Mouse (Mus musculus): Measurements from ENCODE around the gene Plin3. TPM values are rescaled to one million over a fixed set of nuclear protein-coding genes. Genes with fewer than 3 reads are reported as not detected.

Plin3 gene
- total RNA-seq (2017) = 13.5 and 14.2 TPM in 2 replicates

DNA sequence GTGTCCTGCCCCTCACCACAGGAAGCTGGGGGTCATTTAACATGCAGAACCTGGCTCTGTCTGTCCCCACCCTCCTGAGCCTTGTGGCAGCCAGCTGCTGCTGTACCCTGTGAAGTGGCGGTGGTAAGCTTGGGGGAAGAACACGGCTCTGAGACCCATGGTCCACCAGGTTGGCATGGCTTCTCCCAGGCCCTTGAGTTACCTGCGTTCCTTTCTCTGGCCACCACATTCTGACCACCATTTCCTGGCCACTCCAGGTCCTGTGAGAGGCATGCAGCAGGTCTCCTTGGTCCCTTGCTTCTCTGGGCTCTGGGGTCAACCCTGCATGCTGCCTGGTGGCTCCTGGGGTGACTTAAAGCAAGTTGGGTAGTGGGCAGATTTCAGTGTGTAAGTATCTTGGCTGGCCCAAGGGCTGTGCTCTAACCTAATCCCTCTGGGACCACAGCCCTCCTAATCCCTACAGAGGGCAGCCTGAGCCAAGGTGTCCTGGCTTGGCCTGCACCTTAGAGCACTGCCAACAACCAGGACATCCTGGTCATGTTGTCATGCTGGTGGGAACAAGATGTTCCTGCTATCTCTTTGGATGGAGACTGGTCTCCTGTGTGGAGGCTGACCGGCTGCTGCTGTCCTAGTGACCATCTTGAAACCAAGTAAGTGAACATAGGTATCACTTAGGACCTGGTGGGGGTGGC lies at the start of gene Plin3:
Plin3 (minus strand) TSS at position 343 of the 692 bp plus-strand sequence.
- ATAC-seq (ENCODE audit: extremely low read depth, insufficient number of reproducible peaks, low FRiP score, poor library complexity, severe bottlenecking) = no peak

- no peak for ATAC-seq (ENCODE audit: extremely low read depth, insufficient number of reproducible peaks, low FRiP score, poor library complexity, severe bottlenecking)
Observed at GRCm38 (mm10) chr17:56340717-56341116, 48.0 kb upstream of the Plin3 start.

DNA sequence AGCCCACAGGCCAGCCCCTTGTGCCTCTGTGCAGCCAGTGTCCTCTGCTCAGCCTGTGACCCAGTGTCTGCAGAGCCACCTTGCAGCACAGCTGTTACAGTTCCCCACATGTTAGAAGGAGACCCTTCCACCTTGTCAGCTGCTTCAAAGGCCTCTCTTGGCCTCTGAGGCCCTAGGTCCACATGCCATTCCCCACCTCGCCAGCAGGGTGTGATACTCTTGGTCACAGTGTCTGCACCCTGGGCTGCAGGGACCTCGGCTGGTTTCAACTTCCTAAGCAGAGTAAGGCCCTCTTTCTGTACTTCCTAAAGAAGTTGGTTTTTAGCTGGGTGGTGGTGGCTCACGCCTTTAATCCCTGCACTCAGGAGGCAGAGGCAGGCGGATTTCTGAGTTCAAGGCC lies 46.2 kb upstream of the Plin3 start:
- ATAC-seq (ENCODE audit: extremely low read depth, insufficient number of reproducible peaks, low FRiP score, poor library complexity, severe bottlenecking) = peak; percentile 61

- no peak for ATAC-seq (ENCODE audit: extremely low read depth, insufficient number of reproducible peaks, low FRiP score, poor library complexity, severe bottlenecking)
Observed at GRCm38 (mm10) chr17:56337791-56338190, 45.1 kb upstream of the Plin3 start.

DNA sequence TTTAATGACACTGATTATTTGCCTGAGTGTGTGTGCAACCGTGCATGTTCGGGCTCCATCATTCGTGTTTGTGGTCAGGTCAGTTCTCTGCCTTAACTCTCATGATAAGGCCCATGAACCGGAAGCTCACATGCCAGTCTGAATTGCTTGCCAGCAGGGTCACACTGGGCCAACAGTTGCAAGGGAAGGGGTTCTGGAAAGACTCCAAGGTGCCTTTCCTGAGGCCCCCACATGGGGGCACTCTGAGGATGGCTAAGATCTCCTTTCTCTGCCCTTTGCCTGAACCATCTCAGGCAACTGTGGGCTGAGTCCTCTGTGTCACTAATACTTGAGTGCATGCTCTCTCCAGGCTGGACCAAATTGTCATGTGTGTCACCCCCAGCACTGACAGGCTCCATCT lies 44.5 kb upstream of the Plin3 start:
- peak; percentile 55 for ATAC-seq (ENCODE audit: extremely low read depth, insufficient number of reproducible peaks, low FRiP score, poor library complexity, severe bottlenecking)

DNA sequence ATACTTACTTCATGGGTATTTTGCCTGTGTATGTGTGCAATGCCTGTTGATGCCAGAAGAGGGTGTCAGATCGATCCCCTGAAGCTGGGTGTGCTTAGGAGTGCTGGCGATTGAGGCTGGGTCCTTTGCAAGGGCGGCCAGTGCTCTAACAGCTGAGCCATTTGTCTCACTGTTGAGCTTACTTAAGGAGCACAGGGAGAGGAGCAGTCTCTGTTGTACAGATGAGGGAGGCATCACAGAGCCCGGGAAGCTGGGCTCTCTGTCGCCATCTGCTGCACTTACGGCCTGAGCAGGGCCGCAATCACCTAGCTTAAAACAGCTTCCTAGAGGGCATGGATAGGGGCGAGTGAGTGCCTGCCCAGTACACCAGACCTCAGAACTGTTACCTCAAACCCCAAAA lies 40.3 kb upstream of the Plin3 start:
- no peak for ATAC-seq (ENCODE audit: extremely low read depth, insufficient number of reproducible peaks, low FRiP score, poor library complexity, severe bottlenecking)

- ATAC-seq (ENCODE audit: extremely low read depth, insufficient number of reproducible peaks, low FRiP score, poor library complexity, severe bottlenecking) = no peak
Observed at GRCm38 (mm10) chr17:56331256-56331655, 38.6 kb upstream of the Plin3 start.

GRCm38 (mm10) chr17:56330345-56330744 lies 37.7 kb upstream of the Plin3 start:
- no peak for ATAC-seq (ENCODE audit: extremely low read depth, insufficient number of reproducible peaks, low FRiP score, poor library complexity, severe bottlenecking)

DNA sequence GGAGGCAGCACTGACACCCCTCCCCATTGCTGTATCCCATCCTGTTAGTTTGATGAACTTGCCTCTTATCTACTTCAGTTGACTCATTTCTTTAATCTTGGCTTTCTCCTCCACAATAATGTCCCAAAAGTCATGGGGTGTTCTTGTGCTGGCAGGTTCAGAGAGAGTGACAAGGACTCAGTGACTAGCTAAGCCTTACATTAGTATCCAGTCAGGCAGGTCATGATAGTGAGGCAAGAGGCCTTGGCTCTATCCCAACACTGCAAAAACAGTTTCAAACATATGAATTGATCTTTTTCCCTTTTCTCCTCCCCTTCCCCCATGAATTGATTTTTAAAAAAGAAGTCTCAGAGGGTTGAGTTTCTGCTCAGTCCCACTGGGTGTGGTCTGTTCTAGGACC lies 36.6 kb upstream of the Plin3 start:
- ATAC-seq (ENCODE audit: extremely low read depth, insufficient number of reproducible peaks, low FRiP score, poor library complexity, severe bottlenecking) = no peak

DNA sequence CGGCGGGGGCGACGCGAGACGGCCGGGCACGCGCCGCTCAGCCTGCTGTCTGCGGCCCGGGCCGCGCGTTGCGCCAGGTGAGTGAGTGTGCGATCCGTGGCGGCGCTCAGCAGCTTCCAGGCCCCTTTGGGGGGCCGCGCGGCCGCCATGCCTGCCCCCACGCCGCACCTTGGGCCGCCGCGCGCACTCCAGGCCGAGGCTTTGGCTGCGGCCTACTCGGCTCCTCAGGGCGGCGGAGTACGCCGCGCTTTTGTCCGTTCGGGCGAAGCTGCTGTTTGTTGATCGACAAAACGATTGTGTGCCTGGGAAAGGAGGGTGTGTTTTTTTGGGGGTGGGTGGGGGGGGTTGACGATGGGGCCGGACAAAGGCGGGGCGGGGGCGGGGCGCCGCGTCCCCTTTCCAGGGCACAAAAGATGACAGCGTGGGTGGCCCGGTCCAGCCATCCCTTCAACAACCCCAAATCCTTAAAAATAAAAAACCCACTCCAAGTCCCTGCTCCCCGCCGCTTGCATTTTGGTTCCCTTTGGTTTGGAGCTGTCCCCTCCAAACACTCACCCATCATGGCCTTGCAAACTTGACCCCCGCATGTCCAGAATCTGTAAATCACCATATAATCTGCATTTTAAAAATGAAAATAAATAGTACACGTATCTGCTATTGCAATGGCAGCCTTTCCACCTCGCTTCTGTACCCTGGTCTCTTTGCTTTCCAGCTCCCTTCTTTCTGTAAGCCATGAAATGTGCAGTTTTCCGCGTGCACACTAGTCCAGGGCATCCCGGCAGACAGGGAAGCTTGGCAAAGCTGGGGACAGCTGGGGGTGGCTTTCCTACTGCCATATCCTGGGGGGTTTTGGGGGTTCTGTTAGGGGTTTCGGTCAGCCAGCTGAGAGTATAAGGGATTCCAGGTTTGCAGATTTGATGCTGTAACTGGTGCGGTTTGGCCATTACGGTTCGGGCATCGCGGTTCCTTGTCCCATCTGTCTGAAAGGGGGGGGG lies 33.8 kb upstream of the Plin3 start:
- ATAC-seq (ENCODE audit: extremely low read depth, insufficient number of reproducible peaks, low FRiP score, poor library complexity, severe bottlenecking) = no peak

DNA sequence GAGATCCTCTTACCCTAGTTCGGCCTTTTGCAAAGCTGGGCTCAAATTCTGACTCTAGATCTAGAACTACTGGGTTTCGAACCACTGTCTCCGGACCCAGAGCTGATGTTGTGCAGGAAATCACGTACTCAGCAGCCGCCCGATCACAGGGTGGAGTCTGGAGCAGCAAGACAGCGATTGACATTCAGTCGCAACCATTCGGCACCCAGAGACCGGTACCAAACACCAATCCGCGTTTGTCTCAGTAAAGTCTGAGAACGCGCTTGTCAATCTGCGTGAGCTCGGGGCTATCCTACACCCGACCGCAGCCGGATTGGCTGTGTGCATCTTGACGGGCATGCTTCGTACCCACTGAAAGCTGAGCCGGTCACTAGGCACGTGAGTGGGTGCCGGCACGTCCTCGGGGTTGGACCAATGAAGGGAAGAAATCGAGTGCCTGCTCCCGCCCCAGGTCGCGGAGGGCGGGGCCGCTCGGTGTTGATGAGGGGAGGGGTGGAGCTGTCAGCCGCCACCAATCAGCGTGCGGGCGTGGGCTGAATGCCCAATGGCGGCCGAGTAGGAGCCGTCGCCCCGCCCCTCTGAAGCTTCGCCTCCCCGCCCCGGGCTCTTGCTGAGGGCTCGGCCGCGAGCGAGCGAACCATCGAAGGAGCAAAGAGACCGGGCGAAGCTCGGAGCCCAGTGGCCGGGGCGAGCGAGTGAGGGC lies 32.9 kb upstream of the Plin3 start, which contains the start of gene Kdm4b:
Kdm4b (plus strand) TSS at position 613 of the 703 bp plus-strand sequence.
- ATAC-seq (ENCODE audit: extremely low read depth, insufficient number of reproducible peaks, low FRiP score, poor library complexity, severe bottlenecking) = peak; percentile 93

- no peak for ATAC-seq (ENCODE audit: extremely low read depth, insufficient number of reproducible peaks, low FRiP score, poor library complexity, severe bottlenecking)
Observed at GRCm38 (mm10) chr17:56324419-56324818, 31.7 kb upstream of the Plin3 start.

DNA sequence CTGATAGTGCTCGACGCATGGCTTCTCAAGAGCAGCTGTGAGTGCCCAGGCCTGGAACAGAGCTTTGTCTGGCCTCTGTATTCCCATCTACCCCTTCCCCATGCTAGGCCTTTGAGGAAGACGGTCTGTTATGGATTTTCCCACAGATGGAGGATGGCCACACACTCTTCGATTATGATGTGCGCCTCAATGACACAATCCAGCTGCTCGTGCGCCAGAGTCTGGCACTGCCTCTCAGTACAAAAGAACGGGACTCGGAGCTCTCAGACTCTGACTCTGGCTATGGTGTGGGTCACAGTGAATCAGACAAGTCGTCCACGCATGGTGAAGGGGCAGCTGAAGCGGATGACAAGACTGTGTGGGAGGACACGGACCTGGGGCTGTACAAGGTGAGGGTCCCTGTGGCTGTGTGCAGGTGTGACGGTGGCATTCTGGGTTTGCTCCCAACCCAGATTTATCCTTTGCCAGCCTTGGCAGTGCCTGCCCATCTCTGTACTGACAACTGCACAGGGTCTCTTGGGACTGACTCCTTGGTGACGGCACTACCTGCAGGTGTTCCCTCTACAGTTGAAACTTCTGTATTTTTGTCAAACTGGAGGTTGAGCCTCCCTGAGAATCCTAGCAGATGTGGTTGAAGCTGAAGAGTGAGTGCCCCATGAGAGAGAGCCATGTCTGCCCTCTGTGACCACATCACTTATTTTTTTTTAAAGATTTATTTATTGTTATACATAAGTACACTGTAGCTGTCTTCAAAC lies 16.7 kb upstream of the Plin3 start:
- no peak for ATAC-seq (ENCODE audit: extremely low read depth, insufficient number of reproducible peaks, low FRiP score, poor library complexity, severe bottlenecking)

- ATAC-seq (ENCODE audit: extremely low read depth, insufficient number of reproducible peaks, low FRiP score, poor library complexity, severe bottlenecking) = no peak
Observed at GRCm38 (mm10) chr17:56308088-56308487, 15.4 kb upstream of the Plin3 start.

- no peak for ATAC-seq (ENCODE audit: extremely low read depth, insufficient number of reproducible peaks, low FRiP score, poor library complexity, severe bottlenecking)
Observed at GRCm38 (mm10) chr17:56305826-56306225, 13.2 kb upstream of the Plin3 start.

DNA sequence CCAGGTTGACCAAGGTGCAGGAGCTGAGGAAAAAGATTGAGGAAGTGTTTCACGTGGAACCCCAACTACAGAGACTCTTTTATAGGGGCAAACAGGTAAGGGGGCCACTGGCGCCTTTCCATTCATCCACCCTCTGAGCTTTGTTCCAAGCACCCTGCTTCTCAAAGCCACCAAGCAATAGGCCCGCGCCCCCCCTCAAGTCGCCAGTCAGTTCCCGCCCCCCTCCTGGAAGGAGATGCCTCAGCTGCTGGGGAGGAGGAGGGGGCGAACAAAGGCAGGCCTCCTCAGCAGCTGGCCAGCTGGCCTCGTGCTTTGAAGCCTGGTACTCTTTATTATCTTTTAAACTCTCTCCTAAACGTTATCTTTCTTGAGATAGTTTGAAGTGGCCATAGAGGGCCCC lies 12.5 kb upstream of the Plin3 start:
- ATAC-seq (ENCODE audit: extremely low read depth, insufficient number of reproducible peaks, low FRiP score, poor library complexity, severe bottlenecking) = no peak

GRCm38 (mm10) chr17:56304718-56305117 lies 12.0 kb upstream of the Plin3 start:
- no peak for ATAC-seq (ENCODE audit: extremely low read depth, insufficient number of reproducible peaks, low FRiP score, poor library complexity, severe bottlenecking)

DNA sequence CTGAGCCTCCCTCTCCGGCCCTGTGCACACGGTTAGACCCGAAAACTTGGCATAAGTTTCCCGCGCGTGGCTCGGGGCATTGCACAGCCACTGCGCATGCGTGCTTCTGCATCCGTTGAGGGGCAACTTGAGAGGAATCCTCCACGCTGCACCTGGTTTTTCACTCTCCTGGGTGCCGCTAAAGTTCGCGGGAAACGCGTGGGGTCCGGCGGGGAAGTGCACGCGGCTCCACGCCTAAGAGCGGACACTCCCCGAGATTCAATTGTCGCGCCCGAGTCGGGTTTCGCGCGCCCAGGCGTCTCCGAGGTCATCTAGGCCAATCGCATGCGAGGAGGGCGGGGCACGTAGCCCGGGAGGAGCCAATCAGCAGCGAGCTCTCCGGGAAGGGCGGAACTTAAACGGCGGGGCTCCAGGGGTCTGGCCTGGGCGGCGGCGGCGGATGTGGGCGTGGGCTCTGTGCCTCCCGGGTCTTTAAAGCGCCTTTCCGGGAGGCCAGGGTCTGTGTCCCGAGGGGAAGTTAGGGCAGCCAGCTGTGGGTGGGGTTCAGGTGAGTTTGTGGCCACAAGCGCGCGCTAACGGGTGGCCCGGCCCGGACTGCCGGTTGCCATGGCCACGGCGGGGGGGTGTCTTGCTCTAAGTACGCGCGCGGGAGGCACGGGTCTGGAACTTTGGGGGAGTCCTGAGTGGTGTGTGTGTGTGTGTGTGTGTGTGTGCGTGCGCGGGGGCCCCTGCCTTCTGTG lies 11.3 kb upstream of the Plin3 start:
- peak; percentile 96 for ATAC-seq (ENCODE audit: extremely low read depth, insufficient number of reproducible peaks, low FRiP score, poor library complexity, severe bottlenecking)
